Mouse (Mus musculus): ENCODE results near the gene Wdr70.

Wdr70 gene

GRCm38 (mm10) chr15:7842398-7842797, 256.6 kb downstream of the Wdr70 start:
- no peak for DNase-seq

DNA sequence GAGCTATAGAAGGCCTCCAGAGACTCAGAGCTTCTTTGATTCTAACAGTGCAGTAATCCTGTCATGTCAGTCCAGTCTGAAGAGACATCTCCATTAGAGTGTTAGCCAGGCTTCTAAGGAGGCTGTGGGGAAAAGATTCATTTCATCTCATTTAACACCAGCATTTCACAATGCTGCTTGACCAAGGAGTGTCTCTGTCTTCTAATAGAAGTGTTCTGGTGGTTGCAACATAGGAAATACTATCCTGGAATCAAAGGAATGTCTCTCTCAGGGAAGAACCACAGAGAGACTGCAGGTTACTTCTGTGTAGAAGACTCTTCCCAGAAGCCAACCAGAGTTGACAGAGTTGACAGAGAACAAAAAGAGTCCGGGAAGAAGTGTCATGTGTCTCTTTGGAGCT, 257.3 kb downstream of the Wdr70 start:
- DNase-seq = no peak

- no peak for DNase-seq
Measured at GRCm38 (mm10) chr15:7838921-7839309, 260.1 kb downstream of the Wdr70 start.

GRCm38 (mm10) chr15:7838060-7838920, 260.7 kb downstream of the Wdr70 start:
- DNase-seq = no peak

DNA sequence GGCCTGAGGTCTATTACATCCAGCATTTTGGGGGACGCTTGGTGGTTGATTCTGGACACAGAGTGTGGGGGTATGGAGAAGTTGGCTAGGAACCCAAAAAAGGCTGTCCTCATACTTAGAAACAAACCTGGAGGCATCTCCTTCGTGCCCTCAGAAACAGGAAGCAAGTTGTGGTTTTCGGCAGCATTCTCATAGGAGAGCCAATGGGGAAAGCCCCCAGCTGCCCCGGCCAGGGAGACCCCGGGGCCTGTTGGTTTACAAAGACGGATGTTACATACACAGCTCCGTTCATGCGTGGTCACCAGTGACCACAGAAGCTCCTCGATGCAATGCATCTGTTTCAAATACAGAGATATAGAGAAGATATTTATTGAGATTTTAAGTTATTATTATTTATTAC, 263.6 kb downstream of the Wdr70 start:
- no peak for DNase-seq

GRCm38 (mm10) chr15:7825530-7825929, 273.5 kb downstream of the Wdr70 start:
- DNase-seq = no peak

DNA sequence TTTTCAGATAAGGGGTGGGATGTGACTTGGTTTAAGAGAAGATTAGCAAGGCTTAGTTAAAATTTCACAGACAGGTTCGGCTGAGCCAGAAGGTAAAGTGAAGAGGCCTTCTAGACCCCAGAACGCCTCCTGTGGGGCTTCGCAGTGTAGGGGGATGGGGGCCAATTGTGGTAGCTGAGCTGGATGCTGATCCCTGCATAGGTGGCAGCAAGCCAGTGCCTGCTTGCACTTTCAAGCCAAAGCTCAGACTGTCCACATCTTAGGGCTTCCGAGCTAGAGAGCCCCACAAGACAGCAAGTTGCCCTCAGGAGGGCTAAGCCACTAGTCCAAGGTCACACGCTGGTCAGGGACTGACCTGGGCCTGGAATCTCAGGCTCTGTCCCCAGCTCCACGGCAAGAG, 275.1 kb downstream of the Wdr70 start:
- no peak for DNase-seq
